Mouse (Mus musculus) stomach, postnatal 0 days (tissue): ENCODE data around the gene Nat8f6. TPM values are rescaled to one million over a fixed set of nuclear protein-coding genes. Genes with fewer than 3 reads are reported as not detected.
A peak's percentile ranks its signal among the peaks of the same experiment; 100 is the strongest.
"Not testable (repeated sequence)": the region's sequence is repeated elsewhere in the genome, so short reads cannot be mapped to it uniquely, and the experiment has no call there.

Experiments
- ATAC-seq: fragments of 200-750 bp; cut with Nextera tagmentation; 2 replicates; pipeline ENCODE4 v1.8.0; 2017; ENCODE audit not compliant: low FRiP score, low TSS enrichment
- DNase-seq: peaks from one replicate; pipeline ENCODE4 v3.0.0-alpha.2; 2016; ENCODE audit warnings: low spot score
- H3K27ac ChIP-seq: fragments of 300-500 bp; sonication (generic); replicated peaks from 2 replicates; pipeline ENCODE4 v1.5.1; 2014; ENCODE audit warnings: mild to moderate bottlenecking, control low read depth
- H3K27me3 ChIP-seq: fragments of 300-500 bp; sonication (generic); 2 replicates; pipeline ENCODE4 v1.6.1; 2014; ENCODE audit warnings: low read length; ENCODE audit not compliant: control insufficient read depth, insufficient read depth
- H3K36me3 ChIP-seq: fragments of 300-500 bp; sonication (generic); 2 replicates; pipeline ENCODE4 v1.6.1; 2014; ENCODE audit warnings: low read length, mixed read lengths; ENCODE audit not compliant: control insufficient read depth, insufficient read depth
- H3K4me1 ChIP-seq: fragments of 300-500 bp; sonication (generic); replicated peaks from 2 replicates; pipeline ENCODE4 v1.6.1; 2014; ENCODE audit warnings: antibody characterized with exemption; ENCODE audit not compliant: control insufficient read depth, insufficient read depth
- H3K4me2 ChIP-seq: fragments of 300-500 bp; sonication (generic); replicated peaks from 2 replicates; pipeline ENCODE4 v1.6.1; 2014; ENCODE audit warnings: low read depth, mild to moderate bottlenecking, control low read depth, moderate library complexity
- H3K4me3 ChIP-seq: fragments of 300-500 bp; sonication (generic); 2 replicates; pipeline ENCODE4 v1.5.1; 2014; ENCODE audit warnings: low read depth, low read length, control low read depth
- H3K9ac ChIP-seq: fragments of 300-500 bp; sonication (generic); 2 replicates; pipeline ENCODE4 v1.6.1; 2014; ENCODE audit warnings: mild to moderate bottlenecking, low read length, control low read depth, mixed read lengths
- H3K9me3 ChIP-seq: fragments of 300-500 bp; sonication (generic); 2 replicates; pipeline ENCODE4 v1.6.1; 2016; ENCODE audit warnings: low read length; ENCODE audit not compliant: control insufficient read depth
- CTCF ChIP-seq: IDR thresholded peaks from 2 replicates; pipeline ENCODE4 v1.5.1; 2016; ENCODE audit warnings: antibody characterized with exemption, low read depth, mild to moderate bottlenecking, moderate library complexity
- EP300 ChIP-seq: optimal IDR thresholded peaks from 2 replicates; pipeline ENCODE3; 2016; ENCODE audit warnings: antibody characterized with exemption
- WGBS: fragments of 180-500 bp; shearing (Covaris S2); extraction: QIAGEN DNeasy Blood & Tissue Kit; methylation state at CpG from one replicate; pipeline ENCODE4 v1.1.7; 2014; 5-methylcytosine and 5-hydroxymethylcytosine counted together
- polyA plus RNA-seq: library from polyadenylated mRNA; unstranded; fragments of >200 nt; fragmentation: Nextera tagmentation; extraction: Ambion mirVana; gene quantifications from 2 replicates; pipeline ENCODE4 v1.2.1, GENCODE M21; 2015

Gene Nat8f6
- polyA plus RNA-seq, 1 experiment from 2014 or later: not detected

GRCm38 (mm10) chr6:85813339-85813738, 7.4 kb downstream of the Nat8f6 start:
- H3K36me3 ChIP-seq: no peaks in the 10 kb centered on the region
- no peak for DNase-seq
- 63% methylated on average over 2 of the region's 2 CpGs for WGBS
- H3K27ac ChIP-seq: no peak overlapping the region
- no peak for ATAC-seq
- no peak overlapping the region for H3K9ac ChIP-seq
- H3K4me3 ChIP-seq: no peak overlapping the region
- H3K4me1 ChIP-seq: no peaks in the 10 kb centered on the region
- no peaks in the 10 kb centered on the region for H3K9me3 ChIP-seq
- no peaks in the 10 kb centered on the region for H3K27me3 ChIP-seq
- TF ChIP-seq EP300: no peak
- no peak for TF ChIP-seq CTCF
- H3K4me2 ChIP-seq: no peak overlapping the region

- not testable (repeated sequence) for ATAC-seq, H3K4me1 ChIP-seq, H3K27ac ChIP-seq, H3K9ac ChIP-seq, H3K4me3 ChIP-seq, H3K4me2 ChIP-seq, DNase-seq, H3K9me3 ChIP-seq, H3K36me3 ChIP-seq, H3K27me3 ChIP-seq
- 64% methylated on average over 2 of the region's 3 CpGs for WGBS
Measured at GRCm38 (mm10) chr6:85810942-85811537, 9.7 kb downstream of the Nat8f6 start.

- not testable (repeated sequence) for DNase-seq, H3K36me3 ChIP-seq, H3K4me3 ChIP-seq, H3K27ac ChIP-seq, H3K4me2 ChIP-seq, H3K9ac ChIP-seq, ATAC-seq, H3K4me1 ChIP-seq, H3K9me3 ChIP-seq, H3K27me3 ChIP-seq
- 62% methylated on average over 2 of the region's 3 CpGs for WGBS
Measured at GRCm38 (mm10) chr6:85810514-85810913, 10.2 kb downstream of the Nat8f6 start.

- H3K4me2 ChIP-seq, H3K36me3 ChIP-seq, H3K27ac ChIP-seq, H3K4me1 ChIP-seq, H3K27me3 ChIP-seq, H3K9ac ChIP-seq, H3K4me3 ChIP-seq, H3K9me3 ChIP-seq, DNase-seq, ATAC-seq: not testable (repeated sequence)
- 65% methylated on average over 2 of the region's 3 CpGs for WGBS
Measured at GRCm38 (mm10) chr6:85809784-85810183, 11.0 kb downstream of the Nat8f6 start.

- H3K9me3 ChIP-seq, H3K4me3 ChIP-seq, ATAC-seq, H3K36me3 ChIP-seq, DNase-seq, H3K9ac ChIP-seq, H3K27me3 ChIP-seq, H3K4me1 ChIP-seq, H3K27ac ChIP-seq, H3K4me2 ChIP-seq: not testable (repeated sequence)
- 56% methylated on average over 5 of the region's 5 CpGs for WGBS
Measured at GRCm38 (mm10) chr6:85803180-85803579, 17.6 kb downstream of the Nat8f6 start.

- peak; percentile 21 for DNase-seq
- not testable (repeated sequence) for H3K4me3 ChIP-seq, H3K27me3 ChIP-seq, H3K9me3 ChIP-seq, H3K4me1 ChIP-seq, H3K27ac ChIP-seq, ATAC-seq, H3K4me2 ChIP-seq, H3K36me3 ChIP-seq, H3K9ac ChIP-seq
- 63% methylated on average over 13 of the region's 13 CpGs for WGBS
- peak; percentile 44 for TF ChIP-seq CTCF
Measured at GRCm38 (mm10) chr6:85765532-85765931, 55.2 kb downstream of the Nat8f6 start, which contains the start of gene Nat8f3. Gene Nat8f3 (minus strand): TSS chr6:85765754.

- not testable (repeated sequence) for H3K9me3 ChIP-seq, H3K4me1 ChIP-seq, ATAC-seq, H3K4me3 ChIP-seq, H3K36me3 ChIP-seq, H3K27me3 ChIP-seq, H3K4me2 ChIP-seq, H3K9ac ChIP-seq, H3K27ac ChIP-seq, DNase-seq
- WGBS: 59% methylated on average over 5 of the region's 6 CpGs
Measured at GRCm38 (mm10) chr6:85763127-85764070, 57.4 kb downstream of the Nat8f6 start.

- H3K4me2 ChIP-seq, ATAC-seq, H3K4me1 ChIP-seq, DNase-seq, H3K27me3 ChIP-seq, H3K9ac ChIP-seq, H3K9me3 ChIP-seq, H3K4me3 ChIP-seq, H3K27ac ChIP-seq, H3K36me3 ChIP-seq: not testable (repeated sequence)
- WGBS: 92% methylated on average over 1 of the region's 2 CpGs
Measured at GRCm38 (mm10) chr6:85762678-85763077, 58.1 kb downstream of the Nat8f6 start.
